Mouse (Mus musculus) B cell, adult 2 months (primary cell): ENCODE data around the gene Comtd1.

Source experiments
- DNase-seq, 2 experiments: peaks; one replicate each; pipeline ENCODE4 v3.0.0; 2022

Comtd1 gene

GRCm38 (mm10) chr14:21801624-21802023 lies 47.2 kb downstream of the Comtd1 start:
- no peak for DNase-seq

- no peak for DNase-seq
These were observed 48.1 kb downstream of the Comtd1 start for GRCm38 (mm10) chr14:21800641-21801040.
